34 mouse cellular contexts compared by ENCODE assay signal in the genomic region with DNA sequence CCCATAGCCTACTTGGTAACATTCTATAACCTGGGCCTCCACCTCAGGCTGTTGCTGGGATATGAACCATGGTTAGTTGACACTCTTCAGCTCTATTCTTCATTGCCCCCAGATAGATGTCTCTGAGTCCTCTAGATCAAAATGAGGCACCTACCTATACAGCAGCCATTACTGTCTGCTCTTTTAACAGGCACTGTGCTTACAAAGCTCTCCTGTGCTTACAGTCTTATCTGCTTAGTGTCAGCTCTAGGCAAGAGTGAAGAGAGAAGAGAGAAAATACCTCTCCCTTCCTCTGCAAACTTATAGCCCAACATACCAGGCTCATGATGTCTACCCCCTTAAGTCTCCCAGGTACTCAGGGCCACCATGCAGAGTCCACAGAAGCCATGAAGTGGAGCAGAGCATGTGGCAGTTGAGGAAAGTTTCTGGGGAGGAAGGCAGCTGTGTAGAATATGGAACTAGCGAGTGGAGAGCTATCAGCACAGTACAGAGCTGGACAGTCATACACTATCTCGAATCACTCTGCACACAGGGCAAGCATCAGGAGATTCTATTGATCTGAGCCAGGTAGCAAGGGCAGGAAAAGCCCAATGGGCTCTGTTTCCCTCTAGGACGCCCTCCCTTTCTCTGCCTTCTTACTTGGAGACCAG. TPM values are rescaled to one million over a fixed set of nuclear protein-coding genes. Genes with fewer than 3 reads are reported as not detected.
DNase-seq lines count a peak whose midpoint lies in the region; ATAC-seq and TF ChIP-seq lines count a peak whose summit lies in the region.
"Had no signal": no experiment of that assay in that cellular context is flagged by ENCODE, and none has a peak within 500 bp of the region (broad histone marks: within the 10 kb centered on the region; RNA-seq: fewer than 3 reads in every experiment).

No protein-coding gene starts in this region.

- intact Hi-C loops in left cerebral cortex, postnatal 14 days (cut with DNase I) = no loop called here

- TF ChIP-seq EP300 in stomach, postnatal 0 days (optimal IDR thresholded peaks at IDR 0.05) = no peak

- H3K27ac ChIP-seq in stomach, embryonic 15.5 days = no peak overlapping the region
- H3K27ac ChIP-seq in stomach, postnatal 0 days (replicated peaks) = no peak overlapping the region
- peak overlapping the region; percentile 85 for H3K27ac ChIP-seq in liver, embryonic 15.5 days (replicated peaks)
- H3K27ac ChIP-seq: embryonic facial prominence, embryonic 15.5 days; forebrain, embryonic 13.5 days; hindbrain, embryonic 15.5 days; intestine, embryonic 15.5 days; limb, embryonic 15.5 days; midbrain, embryonic 15.5 days had no signal

- H3K36me3 ChIP-seq in stomach, embryonic 15.5 days = no peaks in the 10 kb centered on the region
- H3K36me3 ChIP-seq in stomach, postnatal 0 days (ENCODE audit: control insufficient read depth, insufficient read depth, low read length) = no peaks in the 10 kb centered on the region
- no peaks in the 10 kb centered on the region for H3K36me3 ChIP-seq in liver, embryonic 15.5 days (replicated peaks)
- H3K36me3 ChIP-seq: embryonic facial prominence, embryonic 15.5 days; hindbrain, embryonic 15.5 days; intestine, embryonic 15.5 days; limb, embryonic 15.5 days; midbrain, embryonic 15.5 days had no signal

- no peak overlapping the region for H3K4me2 ChIP-seq in stomach, embryonic 15.5 days
- H3K4me2 ChIP-seq in stomach, postnatal 0 days (replicated peaks; ENCODE audit: low read depth) = no peak overlapping the region
- peak overlapping the region; percentile 49 for H3K4me2 ChIP-seq in liver, embryonic 15.5 days
- H3K4me2 ChIP-seq: embryonic facial prominence, embryonic 15.5 days; forebrain, embryonic 13.5 days; hindbrain, embryonic 15.5 days; intestine, embryonic 15.5 days; limb, embryonic 15.5 days; midbrain, embryonic 15.5 days had no signal

- TF ChIP-seq CTCF in stomach, postnatal 0 days (IDR thresholded peaks at IDR 0.05; ENCODE audit: low read depth) = no peak

- H3K4me3 ChIP-seq in stomach, embryonic 15.5 days (replicated peaks) = no peak overlapping the region
- H3K4me3 ChIP-seq in stomach, postnatal 0 days (ENCODE audit: low read depth, low read length) = no peak overlapping the region
- no peak overlapping the region for H3K4me3 ChIP-seq in liver, embryonic 15.5 days (replicated peaks)
- H3K4me3 ChIP-seq: embryonic facial prominence, embryonic 15.5 days; forebrain, embryonic 13.5 days; hindbrain, embryonic 15.5 days; intestine, embryonic 15.5 days; limb, embryonic 15.5 days; megakaryocyte, embryonic 14.5 days; midbrain, embryonic 15.5 days; myocyte had no signal

- WGBS in stomach, embryonic 15.5 days = 66% methylated on average over 3 of the region's 3 CpGs
- WGBS in stomach, postnatal 0 days = 67% methylated on average over 3 of the region's 3 CpGs
- 25% methylated on average over 3 of the region's 3 CpGs for WGBS in liver, embryonic 15.5 days (ENCODE audit: insufficient replicate concordance)

- H3K9me3 ChIP-seq in stomach, embryonic 15.5 days = no peaks in the 10 kb centered on the region
- no peaks in the 10 kb centered on the region for H3K9me3 ChIP-seq in stomach, postnatal 0 days (ENCODE audit: control insufficient read depth, low read length)
- no peaks in the 10 kb centered on the region for H3K9me3 ChIP-seq in liver, embryonic 15.5 days (replicated peaks)
- H3K9me3 ChIP-seq: embryonic facial prominence, embryonic 15.5 days; forebrain, embryonic 13.5 days; hindbrain, embryonic 15.5 days; intestine, embryonic 15.5 days; limb, embryonic 15.5 days; megakaryocyte, embryonic 14.5 days; midbrain, embryonic 15.5 days had no signal

- no peak overlapping the region for H3K9ac ChIP-seq in stomach, embryonic 15.5 days
- H3K9ac ChIP-seq in stomach, postnatal 0 days (ENCODE audit: low read length) = no peak overlapping the region
- H3K9ac ChIP-seq in liver, embryonic 15.5 days = 0 out of 2 replicates have a peak overlapping the region, but pooled peaks have one; percentile 2
- H3K9ac ChIP-seq: embryonic facial prominence, embryonic 15.5 days; forebrain, embryonic 13.5 days; hindbrain, embryonic 15.5 days; intestine, embryonic 15.5 days; limb, embryonic 15.5 days; midbrain, embryonic 15.5 days had no signal

- H3K4me1 ChIP-seq in stomach, embryonic 15.5 days = no peaks in the 10 kb centered on the region
- no peaks in the 10 kb centered on the region for H3K4me1 ChIP-seq in stomach, postnatal 0 days (replicated peaks; ENCODE audit: control insufficient read depth, insufficient read depth)
- peaks cover 29% of the 10 kb centered on the region for H3K4me1 ChIP-seq in liver, embryonic 15.5 days (replicated peaks)
- H3K4me1 ChIP-seq: embryonic facial prominence, embryonic 15.5 days; forebrain, embryonic 13.5 days; hindbrain, embryonic 15.5 days; intestine, embryonic 15.5 days; limb, embryonic 15.5 days; megakaryocyte, embryonic 14.5 days; midbrain, embryonic 15.5 days had no signal

- DNase-seq in embryo, embryonic 10 days (ENCODE audit: low spot score) = peak; percentile 10
- no peak for DNase-seq in embryo, embryonic 11 days
- DNase-seq in stomach, postnatal 0 days (ENCODE audit: low spot score) = no peak
- DNase-seq in retina, postnatal 1 day = no peak
- no peak for DNase-seq in left cerebral cortex, postnatal 14 days (ENCODE audit: low spot score in 2 of 2)
- DNase-seq: adrenal gland, postnatal 25 days; cerebellum, adult 11-12 months; cerebellum, postnatal 14 days; gastrocnemius, postnatal 14 days; heart, postnatal 14 days; kidney, adult 9 months; kidney, postnatal 4 days; layer of hippocampus, adult 9-11 months; right cerebral cortex, postnatal 25 days; thymus, postnatal 14 days had no signal

- H3K27me3 ChIP-seq in stomach, embryonic 15.5 days (replicated peaks) = no peaks in the 10 kb centered on the region
- H3K27me3 ChIP-seq in stomach, postnatal 0 days (ENCODE audit: control insufficient read depth, insufficient read depth, low read length) = no peaks in the 10 kb centered on the region
- no peaks in the 10 kb centered on the region for H3K27me3 ChIP-seq in liver, embryonic 15.5 days
- H3K27me3 ChIP-seq: embryonic facial prominence, embryonic 15.5 days; forebrain, embryonic 13.5 days; hindbrain, embryonic 15.5 days; intestine, embryonic 15.5 days; limb, embryonic 15.5 days; midbrain, embryonic 15.5 days had no signal

- peak; percentile 93 for ATAC-seq in stomach, embryonic 15.5 days (ENCODE audit: insufficient read depth, low FRiP score, low read depth)
- ATAC-seq in stomach, postnatal 0 days (ENCODE audit: low FRiP score, low TSS enrichment) = no peak
- peak; percentile 97 for ATAC-seq in liver, embryonic 15.5 days (ENCODE audit: insufficient read depth)
- ATAC-seq in frontal cortex, adult (ENCODE audit: low TSS enrichment) = no peak
- ATAC-seq: CD4-positive, CD25-positive, alpha-beta regulatory T cell, adult 4 months; forebrain, embryonic 13.5 days; intestine, embryonic 15.5 days; lung, postnatal 0 days; midbrain, embryonic 15.5 days had no signal

RNA-seq across cellular contexts. Expression of a gene that starts 38.7 kb away (rescaled TPM):
- not detected in 2 replicates for polyA plus RNA-seq in stomach, embryonic 15.5 days (2015; fragmentation: Nextera tagmentation; extraction: Ambion mirVana)
- not detected in 2 replicates for polyA plus RNA-seq in stomach, postnatal 0 days (2015; fragmentation: Nextera tagmentation; extraction: Ambion mirVana)
- not detected in 2 replicates for polyA plus RNA-seq in liver, embryonic 15.5 days (2015; fragmentation: Nextera tagmentation; extraction: Ambion mirVana)
- total RNA-seq in left cerebral cortex, postnatal 14 days (2021) = not detected
- total RNA-seq: adrenal gland, postnatal 25 days; ES-E14; gastrocnemius, postnatal 14 days; heart, adult 8-10 months; heart, postnatal 14 days; left cerebral cortex, postnatal 10 days had no signal
- polyA plus RNA-seq: CD4-positive, CD25-positive, alpha-beta regulatory T cell, adult 4 months; embryonic facial prominence, embryonic 15.5 days; forebrain, embryonic 13.5 days; hindbrain, embryonic 15.5 days; intestine, embryonic 15.5 days; limb, embryonic 15.5 days; lung, postnatal 0 days; midbrain, embryonic 15.5 days; myocyte; neural tube, embryonic 14.5 days; spleen, adult 2 months; stomach, embryonic 14.5 days had no signal

Comparison
In these comparisons a context has a peak if more than half of its experiments do, and no peak if none do; other contexts are left out.
1. ATAC-seq: peak in stomach, embryonic 15.5 days (single experiment) and liver, embryonic 15.5 days (single experiment); none in stomach, postnatal 0 days (single experiment) and frontal cortex, adult (single experiment).